Comparison of ENCODE assay signal across 10 mouse cellular contexts in the genomic region with DNA sequence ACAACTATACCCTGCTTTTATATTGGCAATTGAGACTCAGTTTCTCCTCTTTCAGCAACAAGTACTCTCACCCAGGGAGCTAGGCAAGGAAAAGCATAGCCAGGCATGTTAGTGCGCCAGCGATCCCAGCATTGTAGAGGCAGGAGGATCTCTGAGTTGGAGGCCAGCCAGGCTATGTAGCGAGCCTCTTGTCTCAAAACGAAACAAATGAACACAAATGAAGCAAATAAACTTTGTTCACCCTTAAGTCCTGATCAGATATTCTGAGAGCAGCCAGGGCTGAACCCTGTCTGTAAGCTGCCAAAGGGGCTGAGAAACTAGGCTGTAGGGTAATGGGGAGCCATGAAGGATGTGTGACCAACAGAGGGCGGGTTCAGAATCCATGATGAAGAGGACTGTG. TPM values are rescaled to one million over a fixed set of nuclear protein-coding genes. Genes with fewer than 3 reads are reported as not detected.
DNase-seq lines count a peak whose midpoint lies in the region; ATAC-seq and TF ChIP-seq lines count a peak whose summit lies in the region.
"Had no signal": no experiment of that assay in that cellular context is flagged by ENCODE, and none has a peak within 500 bp of the region (broad histone marks: within the 10 kb centered on the region; RNA-seq: fewer than 3 reads in every experiment).

No protein-coding gene starts in this region.

- no peak for ATAC-seq in kidney, embryonic 15.5 days (replicated peaks; ENCODE audit: low FRiP score)
- no peak for ATAC-seq in midbrain, postnatal 0 days (ENCODE audit: low FRiP score)

- no peak overlapping the region; the same call in 1 of the 2 replicates for H3K4me3 ChIP-seq in gastrocnemius, adult 2 months
- no peak overlapping the region for H3K4me3 ChIP-seq in testis, adult 2 months (ENCODE audit: control insufficient read depth, low read depth, low read length)
- no peak overlapping the region for H3K4me3 ChIP-seq in kidney, embryonic 15.5 days (replicated peaks)
- no peak overlapping the region for H3K4me3 ChIP-seq in midbrain, postnatal 0 days (ENCODE audit: low read depth, low read length)
- H3K4me3 ChIP-seq in left cerebral cortex, adult 2 months: no peak overlapping the region

- DNase-seq in gastrocnemius, adult 2 months: peak; percentile 36
- DNase-seq in gastrocnemius, postnatal 10 days: no peak
- DNase-seq in testis, postnatal 14 days (ENCODE audit: low spot score): no peak
- no peak for DNase-seq in midbrain, postnatal 0 days (ENCODE audit: low spot score)
- DNase-seq in left cerebral cortex, adult 2 months (ENCODE audit: extremely low spot score in 1 of 2, low spot score in 2 of 2): no peak
- DNase-seq in testis, postnatal 10 days (ENCODE audit: low spot score): no peak

- peaks cover 8% of the 10 kb centered on the region for H3K4me1 ChIP-seq in testis, adult 2 months (ENCODE audit: control insufficient read depth, insufficient read depth, low read length)
- peaks cover 58% of the 10 kb centered on the region for H3K4me1 ChIP-seq in kidney, embryonic 15.5 days
- H3K4me1 ChIP-seq in midbrain, postnatal 0 days (ENCODE audit: insufficient read depth, low read length): no peaks in the 10 kb centered on the region

- 81% methylated on average over 5 of the region's 5 CpGs for WGBS in kidney, embryonic 15.5 days
- WGBS in midbrain, postnatal 0 days: 95% methylated on average over 5 of the region's 5 CpGs

- H3K36me3 ChIP-seq in testis, adult 2 months (ENCODE audit: control insufficient read depth, insufficient read depth, low read length): peaks cover 3% of the 10 kb centered on the region
- H3K36me3 ChIP-seq in kidney, embryonic 15.5 days: peaks cover 35% of the 10 kb centered on the region
- H3K36me3 ChIP-seq in midbrain, postnatal 0 days (ENCODE audit: insufficient read depth, low read length): peaks cover 20% of the 10 kb centered on the region

- intact Hi-C loops in gastrocnemius, adult 2 months (cut with DNase I): loop anchor here (1.0 kb wide), 1 partner anchor 25 kb away; no protein-coding TSS in a partner anchor
- intact Hi-C loops in left cerebral cortex, adult 2 months (cut with DNase I): loop anchor here (1.0 kb wide), 1 partner anchor 25 kb away; no protein-coding TSS in a partner anchor

- no peak overlapping the region for H3K9ac ChIP-seq in kidney, embryonic 15.5 days
- no peak overlapping the region for H3K9ac ChIP-seq in midbrain, postnatal 0 days (replicated peaks; ENCODE audit: low read length, poor library complexity, severe bottlenecking)

- no peak for TF ChIP-seq CTCF in gastrocnemius, adult 2 months (IDR thresholded peaks at IDR 0.05)
- TF ChIP-seq CTCF in testis, adult 2 months (IDR thresholded peaks at IDR 0.05; ENCODE audit: control insufficient read depth, insufficient read depth, insufficient replicate concordance, low read depth, low read length): no peak
- TF ChIP-seq CTCF in midbrain, postnatal 0 days (IDR thresholded peaks at IDR 0.05): no peak
- TF ChIP-seq CTCF in left cerebral cortex, adult 2 months (IDR thresholded peaks at IDR 0.05): no peak

- peak overlapping the region; percentile 81 for H3K27ac ChIP-seq in gastrocnemius, adult 2 months
- peak overlapping the region; percentile 1; the same call in 1 of the 2 replicates for H3K27ac ChIP-seq in testis, adult 2 months (ENCODE audit: control insufficient read depth, insufficient read depth, low read depth, low read length)
- H3K27ac ChIP-seq in kidney, embryonic 15.5 days: peak overlapping the region; percentile 90
- H3K27ac ChIP-seq in midbrain, postnatal 0 days (ENCODE audit: low read depth, low read length): no peak overlapping the region
- no peak overlapping the region for H3K27ac ChIP-seq in left cerebral cortex, adult 2 months

- H3K4me2 ChIP-seq in kidney, embryonic 15.5 days: no peak overlapping the region; the same call in 1 of the 2 replicates
- H3K4me2 ChIP-seq in midbrain, postnatal 0 days (ENCODE audit: low read depth, low read length, poor library complexity, severe bottlenecking): no peak overlapping the region
- H3K4me2 ChIP-seq: liver, embryonic 11.5 days had no signal

- TF ChIP-seq POLR2A in testis, adult 2 months (IDR thresholded peaks at IDR 0.05; ENCODE audit: control insufficient read depth, low read depth, low read length): no peak

- H3K27me3 ChIP-seq in testis, adult 2 months (ENCODE audit: control insufficient read depth, insufficient read depth, low read length): no peaks in the 10 kb centered on the region
- H3K27me3 ChIP-seq in kidney, embryonic 15.5 days: no peaks in the 10 kb centered on the region
- no peaks in the 10 kb centered on the region for H3K27me3 ChIP-seq in midbrain, postnatal 0 days (ENCODE audit: insufficient read depth, low read length)

- H3K9me3 ChIP-seq in kidney, embryonic 15.5 days (replicated peaks): no peaks in the 10 kb centered on the region
- H3K9me3 ChIP-seq in midbrain, postnatal 0 days (ENCODE audit: low read length): no peaks in the 10 kb centered on the region

RNA-seq across cellular contexts. Expression of gene Gtpbp3, which starts 7.9 kb away (rescaled TPM):
- total RNA-seq in gastrocnemius, adult 2 months (2021): 10 to 100 TPM; 10.1 to 10.7 TPM
- 10 to 100 TPM in 1 of 2 experiments, 1 to 10 TPM in 1; 8.8 to 12.4 TPM for total RNA-seq in gastrocnemius, postnatal 10 days (2021)
- polyA plus RNA-seq in testis, adult 2 months (2012; rRNA removed): 6.1 and 6.3 TPM in 2 replicates
- polyA plus RNA-seq in kidney, embryonic 15.5 days (2015; fragmentation: Nextera tagmentation; extraction: Ambion mirVana): 21.3 and 22.9 TPM in 2 replicates
- 28.0 and 31.5 TPM in 2 replicates for total RNA-seq in midbrain, postnatal 0 days (2014; rRNA removed)
- polyA plus RNA-seq in midbrain, postnatal 0 days (2015; fragmentation: Nextera tagmentation; extraction: Ambion mirVana): 11.4 and 11.5 TPM in 2 replicates
- total RNA-seq in left cerebral cortex, adult 2 months (2021): 10 to 100 TPM; 33.0 to 37.4 TPM

RNA-seq across cellular contexts. Expression of gene Ano8, which starts 10.0 kb away (rescaled TPM):
- total RNA-seq in gastrocnemius, adult 2 months (2021): 10 to 100 TPM; 16.0 to 17.0 TPM
- total RNA-seq in gastrocnemius, postnatal 10 days (2021): 10 to 100 TPM; 16.6 to 20.1 TPM
- 0.99 and 1.2 TPM in 2 replicates for polyA plus RNA-seq in testis, adult 2 months (2012; rRNA removed)
- 1.4 and 2.0 TPM in 2 replicates for polyA plus RNA-seq in kidney, embryonic 15.5 days (2015; fragmentation: Nextera tagmentation; extraction: Ambion mirVana)
- 81.6 and 82.2 TPM in 2 replicates for total RNA-seq in midbrain, postnatal 0 days (2014; rRNA removed)
- 5.4 and 5.6 TPM in 2 replicates for polyA plus RNA-seq in midbrain, postnatal 0 days (2015; fragmentation: Nextera tagmentation; extraction: Ambion mirVana)
- 10 to 100 TPM; 62.5 to 64.0 TPM for total RNA-seq in left cerebral cortex, adult 2 months (2021)

RNA-seq across cellular contexts. Expression of gene Plvap, which starts 15.7 kb away (rescaled TPM):
- total RNA-seq in gastrocnemius, adult 2 months (2021): 10 to 100 TPM in 1 of 2 experiments, 1 to 10 TPM in 1; 9.3 to 11.6 TPM
- total RNA-seq in gastrocnemius, postnatal 10 days (2021): 10 to 100 TPM; 10.7 to 14.2 TPM
- polyA plus RNA-seq in testis, adult 2 months (2012; rRNA removed): 0.95 and 2.4 TPM in 2 replicates
- polyA plus RNA-seq in kidney, embryonic 15.5 days (2015; fragmentation: Nextera tagmentation; extraction: Ambion mirVana): 136 and 143 TPM in 2 replicates
- total RNA-seq in midbrain, postnatal 0 days (2014; rRNA removed): 4.8 and 7.6 TPM in 2 replicates
- 9.0 and 10.4 TPM in 2 replicates for polyA plus RNA-seq in midbrain, postnatal 0 days (2015; fragmentation: Nextera tagmentation; extraction: Ambion mirVana)
- 1 to 10 TPM; 8.5 to 9.1 TPM for total RNA-seq in left cerebral cortex, adult 2 months (2021)

RNA-seq across cellular contexts. Expression of gene Dda1, which starts 26.8 kb away (rescaled TPM):
- 10 to 100 TPM; 26.8 to 31.1 TPM for total RNA-seq in gastrocnemius, adult 2 months (2021)
- total RNA-seq in gastrocnemius, postnatal 10 days (2021): 10 to 100 TPM; 34.8 to 35.8 TPM
- polyA plus RNA-seq in testis, adult 2 months (2012; rRNA removed): 136 and 152 TPM in 2 replicates
- polyA plus RNA-seq in kidney, embryonic 15.5 days (2015; fragmentation: Nextera tagmentation; extraction: Ambion mirVana): 98.1 and 106 TPM in 2 replicates
- total RNA-seq in midbrain, postnatal 0 days (2014; rRNA removed): 187 and 211 TPM in 2 replicates
- polyA plus RNA-seq in midbrain, postnatal 0 days (2015; fragmentation: Nextera tagmentation; extraction: Ambion mirVana): 267 and 269 TPM in 2 replicates
- 10 to 100 TPM; 75.0 to 87.0 TPM for total RNA-seq in left cerebral cortex, adult 2 months (2021)

RNA-seq across cellular contexts. Expression of gene Ccdc194, which starts 29.7 kb away (rescaled TPM):
- total RNA-seq in gastrocnemius, adult 2 months (2021): not detected
- total RNA-seq in gastrocnemius, postnatal 10 days (2021): 1 to 10 TPM in 1 of 2 experiments, under 1 TPM in 1; 0.21 to 2.5 TPM
- polyA plus RNA-seq in testis, adult 2 months (2012; rRNA removed): 0.05 TPM in 1 of 2 replicates, not detected in the other
- polyA plus RNA-seq in kidney, embryonic 15.5 days (2015; fragmentation: Nextera tagmentation; extraction: Ambion mirVana): 0.52 and 1.2 TPM in 2 replicates
- 0.27 TPM in 1 of 2 replicates, not detected in the other for total RNA-seq in midbrain, postnatal 0 days (2014; rRNA removed)
- not detected in 2 replicates for polyA plus RNA-seq in midbrain, postnatal 0 days (2015; fragmentation: Nextera tagmentation; extraction: Ambion mirVana)
- not detected for total RNA-seq in left cerebral cortex, adult 2 months (2021)
- polyA plus RNA-seq: forebrain, embryonic 11.5 days had no signal

Comparison
In these comparisons a context has a peak if more than half of its experiments do, and no peak if none do; other contexts are left out.
1. H3K27ac ChIP-seq: peak in gastrocnemius, adult 2 months (single experiment), testis, adult 2 months (single experiment) and kidney, embryonic 15.5 days (single experiment); none in midbrain, postnatal 0 days (single experiment) and left cerebral cortex, adult 2 months (single experiment).